Mouse (Mus musculus): ENCODE measurements around the gene Gm20388. TPM values are rescaled to one million over a fixed set of nuclear protein-coding genes. Genes with fewer than 3 reads are reported as not detected.

The Gm20388 gene
- total and polyA plus RNA-seq, 2 experiments from 2014 or later = 17.3 TPM; not detected in 1

DNA sequence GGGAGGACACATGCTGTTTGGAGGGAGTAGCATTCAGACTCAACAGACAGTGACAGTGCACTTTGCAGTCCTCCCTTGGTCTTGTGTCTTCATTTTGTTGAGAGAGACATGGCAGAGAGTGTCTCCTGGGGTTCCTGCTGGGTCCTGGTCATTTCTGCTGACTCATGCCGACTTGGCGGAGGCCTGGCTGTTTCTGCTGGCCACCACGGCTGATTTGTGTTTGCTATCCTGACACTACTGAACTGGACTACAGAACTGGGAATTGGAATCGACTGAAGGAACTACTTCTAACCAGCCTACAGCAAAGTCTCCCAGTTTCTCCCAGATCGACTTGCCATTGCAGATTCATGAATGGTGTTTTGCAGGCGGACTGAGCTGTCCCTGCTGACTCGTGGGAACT is 2028.1 kb downstream of the Gm20388 start:
- Histone ChIP-seq H3K36me3 (replicated peaks; ENCODE audit: control insufficient read depth, insufficient read depth, low read length) (no peaks in the 10 kb centered on the region), H3K27me3 (ENCODE audit: control insufficient read depth, insufficient read depth, low read length) (no peaks in the 10 kb centered on the region), H3K4me1 (ENCODE audit: control insufficient read depth, insufficient read depth) (no peaks in the 10 kb centered on the region), H3K4me3 (ENCODE audit: low read depth, low read length) (no peak overlapping the region), H3K9ac (replicated peaks; ENCODE audit: low read depth, low read length) (no peak overlapping the region), H3K27ac (ENCODE audit: low read depth) (no peak overlapping the region), H3K9me3 (replicated peaks; ENCODE audit: control insufficient read depth, low read length) (no peaks in the 10 kb centered on the region), H3K4me2 (ENCODE audit: low read depth, low read length) (no peak overlapping the region)
- no peak for ATAC-seq (ENCODE audit: insufficient read depth, low read depth)
- WGBS = 80% methylated on average over 7 of the region's 7 CpGs
- TF ChIP-seq EP300 (IDR thresholded peaks at IDR 0.05; ENCODE audit: low read depth) = no peak
- no peak for TF ChIP-seq CTCF (IDR thresholded peaks at IDR 0.05; ENCODE audit: low read depth)
- DNase-seq (ENCODE audit: low spot score) = no peak

DNA sequence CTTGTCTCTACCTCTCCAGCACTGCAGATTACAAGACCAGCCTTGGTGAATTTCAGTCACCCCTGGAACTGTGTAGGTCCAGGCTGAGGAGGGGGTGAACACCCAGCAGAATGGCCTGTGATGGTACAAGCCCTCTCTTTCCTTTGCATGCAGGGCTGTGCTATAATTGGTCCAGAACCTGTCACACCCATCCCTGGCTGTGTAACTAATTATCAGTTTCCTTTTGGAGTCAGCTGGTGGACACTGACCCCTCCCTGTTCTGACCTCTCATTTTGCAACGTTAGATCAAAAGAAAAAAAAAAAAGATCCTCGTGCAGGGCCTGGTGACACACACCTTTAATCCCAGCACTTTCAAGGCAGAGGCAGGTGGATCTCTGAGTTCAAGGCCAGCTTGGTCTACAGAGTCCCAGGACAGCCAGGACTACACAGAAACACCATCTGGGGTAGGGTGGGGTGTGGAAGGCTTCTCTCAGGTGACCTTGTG is 2032.5 kb downstream of the Gm20388 start:
- ATAC-seq (ENCODE audit: insufficient read depth, low read depth) (no peak), DNase-seq (ENCODE audit: low spot score) (no peak)
- no peak for TF ChIP-seq EP300 (IDR thresholded peaks at IDR 0.05; ENCODE audit: low read depth)
- Histone ChIP-seq H3K4me2 (ENCODE audit: low read depth, low read length) (no peak overlapping the region), H3K27ac (ENCODE audit: low read depth) (no peak overlapping the region), H3K9me3 (replicated peaks; ENCODE audit: control insufficient read depth, low read length) (no peaks in the 10 kb centered on the region), H3K27me3 (ENCODE audit: control insufficient read depth, insufficient read depth, low read length) (no peaks in the 10 kb centered on the region), H3K4me3 (ENCODE audit: low read depth, low read length) (no peak overlapping the region), H3K9ac (replicated peaks; ENCODE audit: low read depth, low read length) (no peak overlapping the region), H3K36me3 (replicated peaks; ENCODE audit: control insufficient read depth, insufficient read depth, low read length) (no peaks in the 10 kb centered on the region), H3K4me1 (ENCODE audit: control insufficient read depth, insufficient read depth) (peaks cover 8% of the 10 kb centered on the region)
- 31% methylated on average over 2 of the region's 2 CpGs for WGBS

DNA sequence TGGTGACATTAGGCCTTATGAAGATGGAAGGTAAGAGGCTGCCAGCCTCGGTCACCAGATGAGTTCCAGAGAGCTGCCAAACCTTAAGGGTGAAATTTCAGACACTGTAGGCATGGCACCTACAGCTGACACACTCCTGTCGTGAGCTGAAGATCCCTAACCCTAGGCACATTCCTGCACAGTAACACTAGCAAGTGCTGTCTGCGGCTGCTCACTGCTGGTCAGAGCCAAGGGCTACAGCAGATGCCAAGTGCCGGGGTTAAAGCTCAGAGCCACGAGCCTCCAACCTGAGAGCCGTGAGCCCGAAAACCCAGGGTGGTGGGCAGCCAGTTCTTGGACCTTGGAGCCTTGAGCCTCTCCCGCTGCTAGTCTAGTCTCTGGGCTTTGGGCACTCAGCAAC is 2033.1 kb downstream of the Gm20388 start:
- H3K4me1 ChIP-seq (ENCODE audit: control insufficient read depth, insufficient read depth) = peaks cover 13% of the 10 kb centered on the region
- ATAC-seq (ENCODE audit: insufficient read depth, low read depth) = no peak
- no peak overlapping the region for H3K4me2 ChIP-seq (ENCODE audit: low read depth, low read length)
- DNase-seq (ENCODE audit: low spot score) = no peak
- no peaks in the 10 kb centered on the region for H3K9me3 ChIP-seq (replicated peaks; ENCODE audit: control insufficient read depth, low read length)
- H3K27ac ChIP-seq (ENCODE audit: low read depth) = no peak overlapping the region
- WGBS = 63% methylated on average over 8 of the region's 8 CpGs
- no peak overlapping the region for H3K9ac ChIP-seq (replicated peaks; ENCODE audit: low read depth, low read length)
- no peak for TF ChIP-seq EP300 (IDR thresholded peaks at IDR 0.05; ENCODE audit: low read depth)
- TF ChIP-seq CTCF (IDR thresholded peaks at IDR 0.05; ENCODE audit: low read depth) = no peak
- H3K36me3 ChIP-seq (replicated peaks; ENCODE audit: control insufficient read depth, insufficient read depth, low read length) = no peaks in the 10 kb centered on the region
- H3K27me3 ChIP-seq (ENCODE audit: control insufficient read depth, insufficient read depth, low read length) = no peaks in the 10 kb centered on the region
- H3K4me3 ChIP-seq (ENCODE audit: low read depth, low read length) = no peak overlapping the region

DNA sequence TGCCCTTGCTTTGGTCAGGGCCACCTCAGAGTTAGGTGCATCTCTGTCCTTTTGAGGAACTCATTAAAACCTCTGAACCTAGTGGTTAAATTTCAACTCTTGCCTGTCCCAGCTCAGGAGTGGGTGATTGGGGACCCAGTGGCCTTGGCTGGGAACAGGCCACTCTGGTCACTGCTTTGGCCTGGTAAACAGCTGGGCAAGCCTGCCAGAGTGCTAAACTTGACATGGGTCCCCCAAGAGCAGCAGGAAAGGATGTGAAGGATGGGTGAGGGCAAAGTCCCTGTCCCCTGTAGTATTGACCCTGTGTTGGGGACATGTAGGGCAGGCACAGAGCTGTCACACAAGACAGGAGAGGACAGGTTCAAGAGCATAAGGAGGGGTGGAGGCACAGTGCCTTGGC is 2034.2 kb downstream of the Gm20388 start, which contains the start of gene Car5a:
Gene Car5a, minus strand, starts transcription at position 74 of the 400 bp plus-strand sequence.
- no peak for ATAC-seq (ENCODE audit: insufficient read depth, low read depth)
- no peaks in the 10 kb centered on the region for H3K9me3 ChIP-seq (replicated peaks; ENCODE audit: control insufficient read depth, low read length)
- no peak within 1 kb of the TSS for H3K9ac ChIP-seq (replicated peaks; ENCODE audit: low read depth, low read length)
- H3K4me3 ChIP-seq (ENCODE audit: low read depth, low read length) = no peak within 1 kb of the TSS
- H3K4me2 ChIP-seq (ENCODE audit: low read depth, low read length) = no peak within 1 kb of the TSS
- H3K4me1 ChIP-seq (ENCODE audit: control insufficient read depth, insufficient read depth) = peaks cover 13% of the 10 kb centered on the region
- H3K27me3 ChIP-seq (ENCODE audit: control insufficient read depth, insufficient read depth, low read length) = no peaks in the 10 kb centered on the region
- TF ChIP-seq CTCF (IDR thresholded peaks at IDR 0.05; ENCODE audit: low read depth) = no peak
- no peak for TF ChIP-seq EP300 (IDR thresholded peaks at IDR 0.05; ENCODE audit: low read depth)
- no peaks in the 10 kb centered on the region for H3K36me3 ChIP-seq (replicated peaks; ENCODE audit: control insufficient read depth, insufficient read depth, low read length)
- no peak within 1 kb of the TSS for H3K27ac ChIP-seq (ENCODE audit: low read depth)
- DNase-seq (ENCODE audit: low spot score) = no peak

DNA sequence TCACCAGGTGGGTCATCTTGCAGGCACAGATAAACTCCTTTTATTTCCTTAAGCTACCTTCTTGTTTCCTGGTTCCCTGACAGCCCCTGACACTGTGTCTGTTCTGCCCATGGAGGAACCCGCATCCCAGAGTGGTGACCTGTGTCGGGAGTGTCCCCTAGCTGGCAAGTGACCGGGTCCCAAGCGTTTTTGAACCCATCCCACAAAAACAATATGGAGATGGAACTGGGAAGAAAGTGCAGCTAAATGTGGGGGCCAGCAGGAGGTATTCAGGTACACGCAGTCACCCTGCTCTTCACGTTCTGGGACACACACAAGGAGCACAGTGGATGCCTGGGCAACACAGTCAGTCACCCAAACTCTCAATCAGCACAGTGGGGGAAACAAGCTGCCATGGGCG is 2035.7 kb downstream of the Gm20388 start:
- Histone ChIP-seq H3K9me3 (replicated peaks; ENCODE audit: control insufficient read depth, low read length) (no peaks in the 10 kb centered on the region), H3K27me3 (ENCODE audit: control insufficient read depth, insufficient read depth, low read length) (no peaks in the 10 kb centered on the region), H3K4me1 (ENCODE audit: control insufficient read depth, insufficient read depth) (peaks cover 13% of the 10 kb centered on the region), H3K27ac (ENCODE audit: low read depth) (no peak overlapping the region), H3K4me2 (ENCODE audit: low read depth, low read length) (no peak overlapping the region), H3K4me3 (ENCODE audit: low read depth, low read length) (no peak overlapping the region), H3K9ac (replicated peaks; ENCODE audit: low read depth, low read length) (no peak overlapping the region), H3K36me3 (replicated peaks; ENCODE audit: control insufficient read depth, insufficient read depth, low read length) (no peaks in the 10 kb centered on the region)
- WGBS = 81% methylated on average over 7 of the region's 7 CpGs
- DNase-seq (ENCODE audit: low spot score) (no peak), ATAC-seq (ENCODE audit: insufficient read depth, low read depth) (no peak)
- no peak for TF ChIP-seq CTCF (IDR thresholded peaks at IDR 0.05; ENCODE audit: low read depth)
- no peak for TF ChIP-seq EP300 (IDR thresholded peaks at IDR 0.05; ENCODE audit: low read depth)

DNA sequence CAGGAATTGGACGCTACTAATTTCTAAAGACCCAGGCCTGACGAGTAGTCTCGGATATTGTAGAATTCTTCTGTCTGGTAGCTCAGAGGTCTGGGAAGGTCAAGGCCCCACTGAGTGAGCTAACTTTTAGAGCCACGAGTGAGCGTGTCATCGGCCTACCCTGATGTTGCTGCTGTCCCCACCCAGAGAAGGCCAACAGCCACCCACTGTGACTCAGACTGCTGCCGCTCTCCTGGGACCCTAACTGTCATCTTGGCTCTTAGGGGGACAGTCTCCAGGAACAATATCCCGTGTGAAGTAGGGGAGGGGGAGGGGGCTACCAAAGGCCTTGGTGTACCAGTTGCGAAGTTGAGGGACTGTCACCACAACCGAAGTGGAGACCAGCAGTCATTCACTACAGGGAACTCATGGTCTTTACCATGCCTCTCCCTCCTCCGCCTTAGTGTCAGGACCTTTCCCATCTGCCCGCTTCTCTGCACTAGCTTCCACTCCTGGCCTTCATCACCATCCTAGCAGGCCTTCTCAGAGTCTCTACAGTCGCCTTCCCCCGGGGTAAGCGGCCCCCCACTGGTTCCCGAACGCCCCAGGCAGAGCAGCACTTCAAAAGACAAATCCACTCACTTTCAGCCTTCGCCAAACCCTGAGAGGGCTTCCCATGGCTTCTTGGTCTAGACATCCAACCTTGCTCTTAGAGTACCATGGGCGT is 2036.6 kb downstream of the Gm20388 start:
- Histone ChIP-seq H3K4me1 (ENCODE audit: control insufficient read depth, insufficient read depth) (peaks cover 19% of the 10 kb centered on the region), H3K4me2 (ENCODE audit: low read depth, low read length) (peak overlapping the region; percentile 66), H3K27me3 (ENCODE audit: control insufficient read depth, insufficient read depth, low read length) (no peaks in the 10 kb centered on the region), H3K9ac (replicated peaks; ENCODE audit: low read depth, low read length) (peak overlapping the region; percentile 51), H3K27ac (ENCODE audit: low read depth) (peak overlapping the region; percentile 79), H3K9me3 (replicated peaks; ENCODE audit: control insufficient read depth, low read length) (no peaks in the 10 kb centered on the region), H3K36me3 (replicated peaks; ENCODE audit: control insufficient read depth, insufficient read depth, low read length) (no peaks in the 10 kb centered on the region), H3K4me3 (ENCODE audit: low read depth, low read length) (peak overlapping the region; percentile 40)
- no peak for TF ChIP-seq EP300 (IDR thresholded peaks at IDR 0.05; ENCODE audit: low read depth)
- TF ChIP-seq CTCF (IDR thresholded peaks at IDR 0.05; ENCODE audit: low read depth) = no peak
- 32% methylated on average over 19 of the region's 19 CpGs for WGBS
- no peak for ATAC-seq (ENCODE audit: insufficient read depth, low read depth)
- no peak for DNase-seq (ENCODE audit: low spot score)
